Comparison of ENCODE assay signal across 8 mouse cellular contexts in genomic region chr12:72441839-72442576, GRCm38 (mm10). TPM values are rescaled to one million over a fixed set of nuclear protein-coding genes. Genes with fewer than 3 reads are reported as not detected.
DNase-seq lines count a peak whose midpoint lies in the region; ATAC-seq and TF ChIP-seq lines count a peak whose summit lies in the region.

Gene Lrrc9 (plus strand): TSS chr12:72441866.

- H3K27ac ChIP-seq in cerebellum, adult 2 months (ENCODE audit: insufficient read depth, low read length) = no peak within 1 kb of the TSS
- peak within 1 kb of the TSS; percentile 25; the same call in 1 of the 2 replicates for H3K27ac ChIP-seq in forebrain, embryonic 12.5 days
- 0 out of 2 replicates have a peak within 1 kb of the TSS, but pooled peaks have one; percentile 35 for H3K27ac ChIP-seq in heart, postnatal 0 days (ENCODE audit: low read depth)
- no peak within 1 kb of the TSS for H3K27ac ChIP-seq in liver, embryonic 14.5 days
- H3K27ac ChIP-seq in thymus, adult 2 months (ENCODE audit: control insufficient read depth, insufficient read depth, low read length) = no peak within 1 kb of the TSS

- peak; percentile 19 to 21 for DNase-seq in cerebellum, adult 2 months
- no peak for DNase-seq in cerebellum, adult 9-10 months
- peak; percentile 63 for DNase-seq in heart, postnatal 0 days (ENCODE audit: low spot score)
- peak; percentile 66 for DNase-seq in kidney, postnatal 10 days
- peak; percentile 14 to 36 (median 33) for DNase-seq in liver, embryonic 14.5 days (ENCODE audit: low read depth in 3 of 3, low spot score in 3 of 3)
- peak; percentile 92 for DNase-seq in neural tube, embryonic 10.5 days (ENCODE audit: extremely low spot score, low spot score)
- peak; percentile 30 for DNase-seq in thymus, adult 2 months

- ATAC-seq in forebrain, embryonic 12.5 days (ENCODE audit: low FRiP score) = peak; percentile 79
- peak; percentile 86 for ATAC-seq in heart, postnatal 0 days (ENCODE audit: insufficient read depth, low read depth)
- ATAC-seq in liver, embryonic 14.5 days (ENCODE audit: insufficient read depth) = peak; percentile 78

- TF ChIP-seq CTCF in cerebellum, adult 2 months (IDR thresholded peaks at IDR 0.05; ENCODE audit: borderline replicate concordance, insufficient read depth, low read depth, low read length) = no peak
- no peak for TF ChIP-seq CTCF in heart, postnatal 0 days (IDR thresholded peaks at IDR 0.05; ENCODE audit: low read depth)
- TF ChIP-seq CTCF in liver, embryonic 14.5 days (IDR thresholded peaks at IDR 0.05; ENCODE audit: low read depth) = no peak
- TF ChIP-seq CTCF in thymus, adult 2 months (IDR thresholded peaks at IDR 0.05; ENCODE audit: borderline replicate concordance, control insufficient read depth, extremely low read depth, insufficient read depth, low read length, poor library complexity) = no peak

- H3K9me3 ChIP-seq in forebrain, embryonic 12.5 days = no peaks in the 10 kb centered on the region
- no peaks in the 10 kb centered on the region for H3K9me3 ChIP-seq in heart, postnatal 0 days (replicated peaks; ENCODE audit: control insufficient read depth, low read length)
- no peaks in the 10 kb centered on the region for H3K9me3 ChIP-seq in liver, embryonic 14.5 days (ENCODE audit: control insufficient read depth, low read length)

- peaks cover 3% of the 10 kb centered on the region; the same call in 1 of the 2 replicates for H3K4me1 ChIP-seq in cerebellum, adult 2 months (ENCODE audit: control insufficient read depth, insufficient read depth, low read length)
- peaks cover 25% of the 10 kb centered on the region for H3K4me1 ChIP-seq in forebrain, embryonic 12.5 days
- peaks cover 8% of the 10 kb centered on the region; the same call in 1 of the 2 replicates for H3K4me1 ChIP-seq in heart, postnatal 0 days (ENCODE audit: control insufficient read depth, insufficient read depth)
- peaks cover 0 to 4% of the 10 kb centered on the region in 2 experiments; a peak in 1 of 4 replicates for H3K4me1 ChIP-seq in liver, embryonic 14.5 days (replicated peaks; ENCODE audit: control insufficient read depth in 2 of 2, insufficient read depth in 2 of 2, low read length in 1 of 2)
- H3K4me1 ChIP-seq in thymus, adult 2 months (replicated peaks; ENCODE audit: control insufficient read depth, insufficient read depth, low read length) = no peaks in the 10 kb centered on the region; the same call in 1 of the 2 replicates

- TF ChIP-seq POLR2A in cerebellum, adult 2 months (IDR thresholded peaks at IDR 0.05; ENCODE audit: borderline replicate concordance, insufficient read depth, low read length) = no peak
- no peak for TF ChIP-seq POLR2A in thymus, adult 2 months (IDR thresholded peaks at IDR 0.05; ENCODE audit: control insufficient read depth, extremely low read depth, insufficient read depth, low read length, poor library complexity)

- H3K27me3 ChIP-seq in cerebellum, adult 2 months (ENCODE audit: control insufficient read depth, insufficient read depth, low read length) = no peaks in the 10 kb centered on the region
- 0 out of 2 replicates have a peak, but pooled peaks cover 8% of the 10 kb centered on the region for H3K27me3 ChIP-seq in forebrain, embryonic 12.5 days
- no peaks in the 10 kb centered on the region for H3K27me3 ChIP-seq in heart, postnatal 0 days (ENCODE audit: control insufficient read depth, insufficient read depth, low read length)
- no peaks in the 10 kb centered on the region for H3K27me3 ChIP-seq in liver, embryonic 14.5 days (ENCODE audit: control insufficient read depth, insufficient read depth, low read length)
- no peaks in the 10 kb centered on the region; the same call in 1 of the 2 replicates for H3K27me3 ChIP-seq in thymus, adult 2 months (ENCODE audit: control insufficient read depth, insufficient read depth, low read length)

- WGBS in cerebellum, adult 2 months = 4% methylated on average over 31 of the region's 31 CpGs
- WGBS in forebrain, embryonic 12.5 days = under 1% methylated on average over 31 of the region's 31 CpGs
- 1% methylated on average over 31 of the region's 31 CpGs for WGBS in heart, postnatal 0 days
- WGBS in liver, embryonic 14.5 days (ENCODE audit: insufficient replicate concordance) = 3% methylated on average over 31 of the region's 31 CpGs
- WGBS in thymus, adult 2 months = 8% methylated on average over 31 of the region's 31 CpGs

- H3K4me3 ChIP-seq in cerebellum, adult 2 months (replicated peaks; ENCODE audit: insufficient read depth, low read depth, low read length) = peak within 1 kb of the TSS; percentile 44
- peak within 1 kb of the TSS; percentile 45 for H3K4me3 ChIP-seq in forebrain, embryonic 12.5 days (replicated peaks)
- H3K4me3 ChIP-seq in heart, postnatal 0 days (ENCODE audit: low read depth, low read length) = peak within 1 kb of the TSS; percentile 43
- peak within 1 kb of the TSS; percentile 43 for H3K4me3 ChIP-seq in liver, embryonic 14.5 days (ENCODE audit: insufficient read depth in 1 of 2, low read depth in 2 of 2, low read length in 2 of 2)
- H3K4me3 ChIP-seq in thymus, adult 2 months (ENCODE audit: control insufficient read depth, insufficient read depth, low read length) = peak within 1 kb of the TSS; percentile 21

- TF ChIP-seq EP300 in heart, postnatal 0 days (IDR thresholded peaks at IDR 0.05; ENCODE audit: low read depth) = no peak
- no peak for TF ChIP-seq EP300 in liver, embryonic 14.5 days (IDR thresholded peaks at IDR 0.05; ENCODE audit: low read depth)

- H3K9ac ChIP-seq in forebrain, embryonic 12.5 days = peak within 1 kb of the TSS; percentile 54
- peak within 1 kb of the TSS; percentile 40; the same call in 1 of the 2 replicates for H3K9ac ChIP-seq in heart, postnatal 0 days (replicated peaks; ENCODE audit: low read depth, low read length)
- H3K9ac ChIP-seq in liver, embryonic 14.5 days (replicated peaks) = no peak within 1 kb of the TSS; the same call in 1 of the 2 replicates

- H3K4me2 ChIP-seq in forebrain, embryonic 12.5 days = peak within 1 kb of the TSS; percentile 83
- peak within 1 kb of the TSS; percentile 81 for H3K4me2 ChIP-seq in heart, postnatal 0 days (ENCODE audit: low read depth, low read length)
- peak within 1 kb of the TSS; percentile 66 for H3K4me2 ChIP-seq in liver, embryonic 14.5 days (ENCODE audit: low read depth)

- no peaks in the 10 kb centered on the region for H3K36me3 ChIP-seq in forebrain, embryonic 12.5 days (replicated peaks)
- H3K36me3 ChIP-seq in heart, postnatal 0 days (replicated peaks; ENCODE audit: control insufficient read depth, insufficient read depth, low read length) = no peaks in the 10 kb centered on the region
- no peaks in the 10 kb centered on the region for H3K36me3 ChIP-seq in liver, embryonic 14.5 days (replicated peaks; ENCODE audit: control insufficient read depth, insufficient read depth, low read depth)
- no peaks in the 10 kb centered on the region for H3K36me3 ChIP-seq in thymus, adult 2 months (ENCODE audit: control insufficient read depth, insufficient read depth, low read length)

RNA-seq across cellular contexts. Expression of gene Lrrc9, which starts in this region (rescaled TPM):
- 1.2 and 1.6 TPM in 2 replicates for polyA plus RNA-seq in cerebellum, adult 2 months (2012; rRNA removed)
- polyA plus RNA-seq in forebrain, embryonic 12.5 days (2016; fragmentation: Nextera tagmentation; extraction: Ambion mirVana) = 2.3 and 3.4 TPM in 2 replicates
- total RNA-seq in heart, postnatal 0 days (2014; rRNA removed; ENCODE audit: low replicate concordance) = 0.46 and 0.76 TPM in 2 replicates
- polyA plus RNA-seq in heart, postnatal 0 days (2015; fragmentation: Nextera tagmentation; extraction: Ambion mirVana) = 0.31 and 0.51 TPM in 2 replicates
- polyA plus RNA-seq in liver, embryonic 14.5 days (2012; rRNA removed) = 0.02 and 0.09 TPM in 2 replicates
- 0.14 TPM in 1 of 2 replicates, not detected in the other for polyA plus RNA-seq in liver, embryonic 14.5 days (2014; fragmentation: Nextera tagmentation; extraction: Ambion mirVana)
- polyA plus RNA-seq in thymus, adult 2 months (2012; rRNA removed) = 0.14 and 0.18 TPM in 2 replicates

Comparison
In these comparisons a context has a peak if more than half of its experiments do, and no peak if none do; other contexts are left out.
1. Peak in DNase-seq, ATAC-seq, H3K4me3 ChIP-seq, H3K27ac ChIP-seq, H3K9ac ChIP-seq and H3K4me2 ChIP-seq in heart, postnatal 0 days; RNA of the gene not detected or under 1 TPM.
2. Peak in DNase-seq, ATAC-seq, H3K4me3 ChIP-seq and H3K4me2 ChIP-seq in liver, embryonic 14.5 days; RNA of the gene not detected or under 1 TPM.
3. Peak in DNase-seq and H3K4me3 ChIP-seq in thymus, adult 2 months; RNA of the gene not detected or under 1 TPM.